Mouse (Mus musculus) left cerebral cortex, postnatal 14 days (tissue): ENCODE measurements at regions not wholly inside any gene's neighbourhood (a gene's known extent, or its start where the extent isn't known, plus 50 kb on each side); places are given as distances from the start of the nearest gene placed in this dataset.
A peak's percentile ranks its signal among the peaks of the same experiment; 100 is the strongest.

ENCODE experiments used
- DNase-seq, 2 experiments: peaks; one replicate each; pipeline ENCODE4 v3.0.0; 2021 to 2022; ENCODE audit warnings: low spot score in 2 of 2, mixed read lengths in 1 of 2
- intact Hi-C: fragments of 180-260 bp; cut with DNase I; formaldehyde crosslinking; loops from one replicate; pipeline ENCODE4 v1.15.1; 2025

DNA sequence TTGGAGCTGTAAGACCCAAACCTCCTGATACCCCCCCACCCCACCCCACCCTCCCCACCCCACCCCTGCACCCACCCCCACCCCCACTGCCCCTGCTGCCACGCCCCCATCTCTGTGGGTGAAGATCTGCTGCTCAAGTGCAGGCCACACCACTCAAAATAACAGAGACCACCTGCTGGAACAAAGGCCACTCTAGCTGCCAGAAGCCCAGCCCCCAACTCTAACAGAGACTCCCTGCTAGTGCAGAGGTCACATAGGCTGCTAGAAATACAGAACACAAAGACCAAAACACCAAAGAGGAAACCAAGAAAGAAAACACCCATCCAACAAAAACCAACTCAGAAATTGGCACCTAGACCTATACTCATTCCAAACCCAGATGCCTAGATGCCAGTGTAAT is 58.9 kb downstream of the Olfr267 start:
- intact Hi-C loops = no loop called here
- no peak for DNase-seq

GRCm38 (mm10) chr4:58726424-58726823 is 61.1 kb downstream of the Olfr267 start:
- intact Hi-C loops = no loop called here

GRCm38 (mm10) chr4:58722772-58723171 is 64.7 kb downstream of the Olfr267 start:
- intact Hi-C loops = no loop called here
- DNase-seq = peak; percentile 9 to 15

More at GRCm38 (mm10) chr4:58726424-58726823, 61.1 kb downstream of the Olfr267 start:
- no peak for DNase-seq

DNA sequence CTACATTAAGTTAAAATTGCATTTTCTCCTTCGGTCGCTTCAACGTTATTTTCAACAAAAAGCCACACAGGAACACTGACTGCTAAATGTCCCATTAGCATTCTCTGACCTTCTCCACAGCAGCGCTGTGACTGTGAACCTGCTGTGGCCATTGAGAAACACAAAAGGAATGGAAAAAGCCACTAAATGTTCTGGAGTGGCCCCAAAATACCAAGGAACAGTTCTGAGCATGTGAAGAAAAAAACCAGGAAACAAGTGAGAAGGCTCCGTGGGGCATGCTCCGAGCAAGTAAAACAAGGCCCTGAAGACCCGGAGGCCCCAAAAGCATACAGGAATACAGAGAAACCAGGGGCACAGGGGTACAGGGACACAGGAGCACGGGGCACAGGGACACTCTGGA is 66.8 kb downstream of the Olfr267 start:
- DNase-seq = no peak
- intact Hi-C loops = no loop called here

DNA sequence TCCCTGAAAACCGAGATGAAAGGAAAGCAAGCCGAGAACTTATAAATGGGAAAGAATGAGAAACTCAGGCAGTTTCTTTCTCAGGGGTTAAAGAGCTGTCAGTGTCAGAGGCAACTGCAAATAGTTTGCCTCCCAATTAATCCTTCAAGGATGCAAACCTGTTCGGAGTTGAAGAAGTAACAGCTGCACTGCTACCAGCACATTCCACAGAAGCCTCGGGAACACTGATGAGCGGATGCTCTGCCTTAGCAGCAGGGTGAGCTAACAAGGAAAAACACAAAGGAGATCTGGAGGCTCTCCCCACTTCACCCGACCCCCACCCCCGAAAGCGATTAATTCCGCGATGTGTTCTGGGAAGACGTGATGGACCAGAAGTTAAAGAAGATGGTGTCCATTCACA is 71.1 kb downstream of the Olfr267 start:
- no peak for DNase-seq

GRCm38 (mm10) chr4:58715846-58716245 is 71.7 kb downstream of the Olfr267 start:
- intact Hi-C loops = no loop called here

More for the DNA sequence above, 71.1 kb downstream of the Olfr267 start:
- intact Hi-C loops = no loop called here

DNA sequence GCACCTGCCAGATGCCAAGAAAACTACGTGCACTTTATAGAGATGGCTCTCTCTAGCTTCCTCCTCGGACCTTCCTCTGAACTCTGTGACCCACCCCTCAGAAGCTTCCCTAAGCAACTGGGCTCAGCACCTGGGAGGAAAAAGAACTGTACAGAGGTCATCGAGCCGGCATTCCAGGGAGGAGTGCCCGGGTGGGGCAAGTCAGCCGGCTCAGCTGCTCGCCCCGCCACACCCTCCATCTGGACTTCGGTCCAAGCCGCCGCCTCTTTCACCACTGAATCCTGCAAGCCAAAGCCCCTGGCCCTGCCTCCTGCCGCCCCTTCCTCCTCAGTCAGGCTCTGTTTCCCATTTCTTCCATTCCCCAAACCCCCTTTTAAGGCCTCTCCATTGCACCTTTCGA is 73.3 kb downstream of the Olfr267 start:
- DNase-seq = no peak
- intact Hi-C loops = no loop called here

More at GRCm38 (mm10) chr4:58715846-58716245, 71.7 kb downstream of the Olfr267 start:
- no peak for DNase-seq

DNA sequence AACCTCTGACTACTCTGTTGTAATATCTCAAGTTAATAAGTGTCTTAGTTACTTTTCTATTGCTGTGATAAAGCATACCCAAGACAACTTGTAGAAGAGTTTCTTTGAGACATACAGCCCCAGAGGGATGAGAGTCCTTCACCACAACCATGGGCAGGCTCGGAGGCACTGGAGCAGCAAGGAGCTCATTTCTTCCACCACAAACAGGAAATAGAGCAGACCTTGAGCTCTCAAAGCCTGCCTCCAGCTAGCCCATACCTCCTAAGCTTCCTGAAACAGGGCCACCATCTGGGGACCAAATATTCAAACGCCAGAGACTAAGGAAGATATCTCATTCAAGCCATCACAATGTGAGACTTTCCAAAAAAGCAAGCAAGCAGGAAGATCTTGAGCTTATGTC is 74.6 kb downstream of the Olfr267 start:
- DNase-seq = no peak
- intact Hi-C loops = no loop called here

DNA sequence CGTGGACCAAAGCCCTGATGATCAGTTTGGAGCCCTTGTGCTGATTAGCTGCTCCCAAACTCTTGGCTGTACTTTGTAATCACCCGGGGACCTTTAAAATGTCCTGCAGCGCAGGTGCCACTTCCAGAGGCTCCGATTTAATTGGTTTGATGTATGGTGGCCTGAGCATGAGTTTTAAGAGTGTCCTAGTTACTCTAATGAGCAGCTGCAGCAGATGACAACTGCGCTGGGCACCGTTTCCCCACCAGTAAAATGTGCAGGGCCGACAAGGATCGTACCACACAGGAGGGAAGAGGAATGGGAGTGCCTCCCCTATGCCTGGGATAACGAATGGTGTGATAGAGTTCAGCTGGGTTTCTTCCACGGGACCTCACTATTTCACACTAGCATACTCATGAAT is 75.3 kb downstream of the Olfr267 start:
- DNase-seq = no peak
- intact Hi-C loops = no loop called here

DNA sequence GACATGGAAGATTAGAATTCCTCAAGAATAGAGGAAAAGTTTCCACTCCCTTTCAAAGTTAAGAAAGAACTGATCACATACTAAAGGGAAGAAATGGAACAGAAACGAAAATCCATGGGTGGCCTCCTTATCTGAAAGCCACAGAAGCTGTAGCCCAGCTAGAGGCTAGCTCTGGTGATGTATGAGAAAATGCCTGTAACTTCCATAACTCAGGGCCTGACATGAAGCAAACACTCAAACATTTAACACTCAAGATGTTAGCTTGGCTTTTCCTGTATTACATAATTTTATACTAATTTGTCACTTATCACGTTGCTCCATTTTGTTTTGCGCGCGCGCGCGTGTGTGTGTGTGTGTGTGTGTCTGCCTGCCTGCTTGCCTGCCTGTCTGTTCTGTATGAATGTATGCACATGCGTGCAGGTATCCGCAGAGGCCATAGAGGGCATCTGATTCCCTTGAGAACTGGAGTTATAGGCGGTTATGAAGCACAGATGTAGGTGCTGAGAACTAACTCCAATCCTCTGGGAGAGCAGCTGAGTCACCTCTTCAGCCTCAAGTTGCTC is 88.2 kb downstream of the Olfr267 start:
- intact Hi-C loops = no loop called here
- DNase-seq = no peak

DNA sequence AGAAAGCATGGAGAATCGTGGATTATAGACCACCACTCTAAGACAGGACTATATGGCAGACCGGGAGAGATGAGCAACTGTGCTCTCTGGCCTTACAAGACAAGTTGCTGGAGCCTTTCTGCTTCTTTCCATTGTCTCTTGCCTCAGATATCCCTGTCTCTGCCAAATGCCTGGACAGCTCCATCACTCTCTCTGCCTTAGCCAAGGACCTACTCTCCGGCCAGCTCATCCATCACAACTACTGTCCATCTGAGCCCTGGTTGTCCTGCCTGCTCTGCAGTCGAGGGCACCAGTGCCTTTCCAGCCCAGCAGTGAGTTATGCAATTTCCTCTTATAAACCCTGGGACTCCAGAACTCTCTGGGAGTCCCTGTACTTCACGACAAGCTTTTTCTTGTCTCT is 88.7 kb downstream of the Olfr267 start:
- DNase-seq = no peak
- intact Hi-C loops = no loop called here

GRCm38 (mm10) chr4:58696684-58697083 is 90.8 kb downstream of the Olfr267 start:
- DNase-seq = no peak
- intact Hi-C loops = no loop called here

DNA sequence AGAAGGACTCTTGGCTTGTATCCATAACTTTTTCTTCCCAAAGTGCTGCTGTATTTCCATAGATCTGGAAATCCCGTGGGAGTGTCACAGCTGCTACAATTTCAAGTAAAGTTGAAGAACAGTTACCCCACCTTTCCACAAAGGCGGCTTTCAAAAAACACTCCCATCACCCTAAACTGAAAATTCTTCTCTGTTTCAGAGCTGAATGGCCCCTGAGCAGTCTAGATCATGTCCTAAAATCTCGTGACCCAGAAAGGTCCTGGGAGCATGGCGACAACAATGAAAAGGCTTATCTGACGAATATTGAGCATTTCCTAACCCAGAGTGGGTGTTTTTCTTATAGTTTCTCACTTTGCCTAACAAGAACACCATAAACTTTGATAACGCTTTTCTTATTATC is 92.2 kb downstream of the Olfr267 start:
- DNase-seq = no peak
- intact Hi-C loops = no loop called here

GRCm38 (mm10) chr4:58693018-58693417 is 94.5 kb downstream of the Olfr267 start:
- DNase-seq = no peak
- intact Hi-C loops = no loop called here

- DNase-seq = no peak
- intact Hi-C loops = no loop called here
Measured at GRCm38 (mm10) chr4:58681926-58682325, 105.6 kb downstream of the Olfr267 start.

DNA sequence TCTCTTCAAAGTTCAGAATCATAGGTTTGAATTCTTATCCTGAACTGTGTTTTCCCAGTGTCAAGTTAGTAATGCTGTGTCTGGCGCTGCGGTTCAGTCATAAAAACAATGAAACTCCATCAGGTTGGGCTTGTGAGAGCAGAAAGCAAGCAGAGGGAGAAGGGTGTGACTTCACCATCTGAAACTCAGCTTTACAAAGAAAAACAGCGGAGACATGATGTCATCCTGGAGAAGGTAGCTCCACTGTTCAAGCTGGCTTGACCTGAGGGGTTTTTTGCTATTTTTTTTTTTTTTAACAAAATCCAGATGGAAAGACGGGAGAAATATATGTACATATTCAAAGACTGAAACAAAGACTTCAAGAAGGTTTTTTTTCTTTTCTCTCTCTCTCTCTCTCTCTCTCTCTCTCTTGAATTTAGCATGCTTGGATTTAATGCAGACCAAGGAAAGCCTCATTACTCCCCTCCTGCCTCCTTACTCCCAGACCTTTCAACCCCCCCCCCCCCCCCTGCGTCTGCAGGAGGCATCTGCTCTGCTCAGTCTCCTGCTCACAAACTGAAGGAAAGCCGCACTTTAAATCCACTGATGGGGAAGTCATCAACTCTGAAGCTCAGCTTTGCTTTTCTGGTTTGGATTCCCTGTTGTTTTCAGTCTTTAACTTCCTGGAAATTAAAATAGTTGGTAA is 109.7 kb downstream of the Olfr267 start:
- intact Hi-C loops = no loop called here

GRCm38 (mm10) chr4:58671406-58672035 is 116.0 kb downstream of the Olfr267 start:
- intact Hi-C loops = no loop called here

More for the DNA sequence above, 109.7 kb downstream of the Olfr267 start:
- DNase-seq = no peak

GRCm38 (mm10) chr4:58670906-58671250 is 116.6 kb downstream of the Olfr267 start:
- intact Hi-C loops = no loop called here
- DNase-seq = no peak

More at GRCm38 (mm10) chr4:58671406-58672035, 116.0 kb downstream of the Olfr267 start:
- no peak for DNase-seq

DNA sequence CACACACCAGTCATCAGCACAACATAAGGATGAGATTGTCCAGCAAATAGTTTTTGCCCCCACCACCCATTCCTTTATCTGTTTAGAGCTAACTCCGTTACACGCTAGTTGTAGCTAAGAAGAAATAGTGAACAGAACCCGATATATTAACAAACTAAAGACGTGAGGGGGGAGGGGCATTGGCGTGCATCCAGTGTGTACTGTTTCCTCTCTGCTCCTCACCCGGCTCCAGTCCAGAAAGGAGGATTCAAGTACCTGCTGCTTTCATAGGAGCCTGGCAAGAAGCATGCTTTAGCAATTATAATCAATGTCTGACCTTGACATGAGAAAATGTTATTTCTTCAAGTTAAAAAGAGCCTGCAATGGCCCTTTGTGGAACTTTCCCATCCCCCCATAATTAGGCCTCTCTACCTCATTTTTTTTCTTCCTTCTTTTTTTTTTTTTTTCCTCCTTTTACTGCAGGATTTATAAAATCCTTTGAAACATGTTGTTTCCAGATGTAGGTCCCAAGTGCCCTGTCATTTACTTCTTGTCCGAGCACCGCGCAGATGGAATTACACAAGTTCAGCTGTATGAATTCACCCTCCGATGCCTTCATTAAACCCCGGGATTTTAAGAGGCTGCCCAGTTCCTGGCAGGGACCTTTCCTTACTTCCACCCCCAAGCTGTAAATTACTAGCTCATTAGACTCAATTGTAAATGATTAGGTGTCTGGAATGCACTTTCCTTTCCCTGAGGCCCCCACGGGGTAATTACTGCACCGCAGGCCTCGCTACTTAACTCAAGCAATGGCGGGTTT is 116.6 kb upstream of the Lpar1 start:
- intact Hi-C loops = no loop called here

More for the DNA sequence above, 116.6 kb upstream of the Lpar1 start:
- DNase-seq = no peak
